Mouse (Mus musculus) heart, adult 2 months (tissue): ENCODE data around the gene Cdkl4.

Source experiments
- CTCF ChIP-seq: fragments of 200-600 bp; IDR thresholded peaks from 2 replicates; pipeline ENCODE4 v1.8.1; 2022; ENCODE audit warnings: antibody characterized with exemption, mild to moderate bottlenecking, moderate library complexity
- EP300 ChIP-seq: fragments of 200-500 bp; IDR thresholded peaks from 2 replicates; pipeline ENCODE4 v1.6.1; 2011; ENCODE audit warnings: low read depth, low read length, control low read depth; ENCODE audit not compliant: insufficient read depth
- POLR2A ChIP-seq: fragments of 200-500 bp; IDR thresholded peaks from 2 replicates; pipeline ENCODE4 v1.6.1; 2011; ENCODE audit warnings: mild to moderate bottlenecking, low read depth, low read length, control low read depth; ENCODE audit not compliant: insufficient read depth

- no peak for TF ChIP-seq POLR2A
- no peak for TF ChIP-seq CTCF
- no peak for TF ChIP-seq EP300
Observed at GRCm38 (mm10) chr17:80603806-80604205, 26.2 kb upstream of the Cdkl4 start.
